Mouse (Mus musculus) heart, postnatal 10 days (tissue): ENCODE measurements around the gene Chchd1. TPM values are rescaled to one million over a fixed set of nuclear protein-coding genes. Genes with fewer than 3 reads are reported as not detected.

ENCODE experiments used
- DNase-seq, 2 experiments: peaks; one replicate each; pipeline ENCODE4 v3.0.0; 2021
- intact Hi-C: fragments of 180-260 bp; cut with DNase I; formaldehyde crosslinking; loops from one replicate; pipeline ENCODE4 v1.15.1; 2025
- microRNA-seq, 2 experiments: library from miRNA; unstranded; fragments of <30 nt; microRNA quantifications; one replicate each; pipeline ENCODE4 v1.2.0; 2022
- total RNA-seq, 2 experiments: library from RNA; stranded (reverse); gene quantifications; 2 replicates each; pipeline ENCODE4 v1.2.3; 2021

The Chchd1 gene
- total RNA-seq, 2 experiments from 2014 or later = 83.7 to 91.9 TPM

DNA sequence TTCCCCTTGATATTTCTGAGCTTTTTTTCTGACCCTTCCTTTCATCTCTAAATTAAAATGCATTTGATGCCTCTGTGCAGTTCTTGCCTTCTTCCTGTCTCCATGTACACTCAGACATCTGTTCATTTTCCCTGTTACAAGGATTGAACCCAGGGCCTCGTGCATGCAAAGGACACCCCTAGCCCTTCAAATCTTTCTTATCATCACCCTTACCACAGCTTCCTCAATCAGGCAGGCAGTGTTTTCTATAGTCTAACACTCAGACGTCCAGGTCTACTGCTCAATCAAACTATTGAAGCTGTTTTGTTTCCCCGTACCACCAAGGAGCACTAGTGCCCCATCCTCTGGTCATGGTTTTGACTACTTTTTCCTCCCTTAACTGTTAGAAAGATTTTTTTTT is 51.0 kb downstream of the Chchd1 start:
- DNase-seq = no peak
- intact Hi-C loops = no loop called here

Small RNA genes within 50 kb of the gene (microRNA-seq; reads per million reads assigned to microRNA genes)
- 0.35 to 0.71 reads per million in 2 experiments for gene Mir6946

Other genes starting within 250 kb of the Chchd1 start
- 10 to 100 TPM; 61.5 to 66.1 TPM for gene Anxa7, start 222.9 kb upstream of the Chchd1 start, total RNA-seq
- under 1 TPM; 0.60 to 0.69 TPM for gene Mss51, start 206.1 kb upstream of the Chchd1 start, total RNA-seq
- 10 to 100 TPM; 67.4 to 70.1 TPM for gene Ppp3cb, start 156.4 kb upstream of the Chchd1 start, total RNA-seq
- 10 to 100 TPM; 12.9 to 14.0 TPM for gene Usp54, start 61.9 kb upstream of the Chchd1 start, total RNA-seq
- 1 to 10 TPM; 1.1 to 2.1 TPM for gene Myoz1, start 46.5 kb upstream of the Chchd1 start, total RNA-seq
- gene Synpo2l, start 34.7 kb upstream of the Chchd1 start, total RNA-seq = 100 to 1,000 TPM; 164 to 213 TPM
- gene Sec24c, start 28.7 kb upstream of the Chchd1 start, total RNA-seq = 100 to 1,000 TPM; 103 to 105 TPM
- gene Fut11, start 8.0 kb upstream of the Chchd1 start, total RNA-seq = 10 to 100 TPM; 11.1 to 11.6 TPM
- 10 to 100 TPM; 68.7 to 71.7 TPM for gene Zswim8, start 4.5 kb downstream of the Chchd1 start, total RNA-seq
- gene Ndst2, start 31.6 kb downstream of the Chchd1 start, total RNA-seq = 10 to 100 TPM; 15.5 to 18.3 TPM
- 10 to 100 TPM; 48.5 to 59.8 TPM for gene Camk2g, start 91.1 kb downstream of the Chchd1 start, total RNA-seq
- gene Plau, start 133.7 kb downstream of the Chchd1 start, total RNA-seq = 1 to 10 TPM; 8.0 to 8.7 TPM
- gene Vcl, start 226.4 kb downstream of the Chchd1 start, total RNA-seq = 100 to 1,000 TPM; 172 to 180 TPM